Mouse (Mus musculus): ENCODE results near the gene Actr8. TPM values are rescaled to one million over a fixed set of nuclear protein-coding genes. Genes with fewer than 3 reads are reported as not detected.

Actr8 gene
- total RNA-seq (2017), result 36.7 to 66.2 TPM (median 39.9 TPM) in 3 replicates

- ATAC-seq (replicated peaks; ENCODE audit: insufficient number of reproducible peaks, low FRiP score, low TSS enrichment, poor library complexity, severe bottlenecking), result peak; percentile 66
Measured at GRCm38 (mm10) chr14:29978254-29979204, at the start of gene Actr8. Gene Actr8, plus strand, starts transcription at chr14:29978337.

GRCm38 (mm10) chr14:29928966-29929365, 49.2 kb upstream of the Actr8 start:
- ATAC-seq (replicated peaks; ENCODE audit: insufficient number of reproducible peaks, low FRiP score, low TSS enrichment, poor library complexity, severe bottlenecking), result no peak

DNA sequence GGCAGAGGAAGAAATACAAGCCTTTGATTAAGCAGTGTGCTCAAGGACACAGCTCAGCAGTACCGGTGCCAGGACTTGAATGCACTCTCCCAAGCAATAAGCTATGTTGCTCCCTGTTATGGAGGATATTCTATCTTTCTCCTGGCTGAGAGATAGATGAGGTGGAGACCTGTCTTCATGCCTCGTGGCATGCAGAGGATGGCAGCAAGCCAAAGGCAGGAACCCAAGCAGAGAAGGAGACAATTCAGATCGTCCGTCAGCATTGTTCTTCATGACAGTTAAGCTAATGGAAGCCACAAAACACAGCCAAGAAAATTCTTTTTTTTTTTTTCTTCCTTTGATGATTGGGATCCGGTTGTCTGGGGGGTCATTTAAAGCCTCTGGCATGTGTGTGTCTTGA, 42.6 kb upstream of the Actr8 start:
- no peak for ATAC-seq (replicated peaks; ENCODE audit: insufficient number of reproducible peaks, low FRiP score, low TSS enrichment, poor library complexity, severe bottlenecking)

GRCm38 (mm10) chr14:29937466-29937865, 40.7 kb upstream of the Actr8 start:
- no peak for ATAC-seq (replicated peaks; ENCODE audit: insufficient number of reproducible peaks, low FRiP score, low TSS enrichment, poor library complexity, severe bottlenecking)

- no peak for ATAC-seq (replicated peaks; ENCODE audit: insufficient number of reproducible peaks, low FRiP score, low TSS enrichment, poor library complexity, severe bottlenecking)
Measured at GRCm38 (mm10) chr14:29939600-29940312, 38.4 kb upstream of the Actr8 start.

- ATAC-seq (replicated peaks; ENCODE audit: insufficient number of reproducible peaks, low FRiP score, low TSS enrichment, poor library complexity, severe bottlenecking), result no peak
Measured at GRCm38 (mm10) chr14:29940313-29940812, 37.8 kb upstream of the Actr8 start.

DNA sequence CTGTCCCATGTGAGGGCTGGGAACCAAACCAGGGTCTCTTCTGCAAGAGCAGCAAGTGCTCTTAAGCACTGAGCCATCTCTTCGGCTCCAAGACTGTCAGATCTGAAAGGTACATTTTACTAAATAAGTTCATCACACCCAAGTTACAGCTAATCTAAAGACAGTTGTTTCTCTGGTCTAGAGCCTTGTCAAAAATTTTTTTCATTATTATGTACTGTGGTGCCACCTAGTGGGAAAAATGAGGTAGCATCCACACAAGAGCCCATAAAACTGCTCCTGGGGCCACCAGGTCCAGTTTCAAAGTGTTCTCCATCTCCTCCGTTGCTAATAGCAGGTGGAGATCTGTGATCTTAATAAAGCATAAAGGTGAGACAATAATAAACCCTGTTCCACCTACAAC, 37.3 kb upstream of the Actr8 start:
- ATAC-seq (replicated peaks; ENCODE audit: insufficient number of reproducible peaks, low FRiP score, low TSS enrichment, poor library complexity, severe bottlenecking), result 0 out of 2 replicates have a peak, but pooled peaks have one; percentile 53

- no peak for ATAC-seq (replicated peaks; ENCODE audit: insufficient number of reproducible peaks, low FRiP score, low TSS enrichment, poor library complexity, severe bottlenecking)
Measured at GRCm38 (mm10) chr14:29946761-29947309, 31.3 kb upstream of the Actr8 start.

GRCm38 (mm10) chr14:29950805-29951204, 27.3 kb upstream of the Actr8 start:
- peak; percentile 95 for ATAC-seq (replicated peaks; ENCODE audit: insufficient number of reproducible peaks, low FRiP score, low TSS enrichment, poor library complexity, severe bottlenecking)

- ATAC-seq (replicated peaks; ENCODE audit: insufficient number of reproducible peaks, low FRiP score, low TSS enrichment, poor library complexity, severe bottlenecking), result 0 out of 2 replicates have a peak, but pooled peaks have one; percentile 13
Measured at GRCm38 (mm10) chr14:29957393-29957792, 20.7 kb upstream of the Actr8 start.

GRCm38 (mm10) chr14:29967611-29968010, 10.5 kb upstream of the Actr8 start:
- no peak for ATAC-seq (replicated peaks; ENCODE audit: insufficient number of reproducible peaks, low FRiP score, low TSS enrichment, poor library complexity, severe bottlenecking)

GRCm38 (mm10) chr14:29968075-29968821, 9.9 kb upstream of the Actr8 start, which contains the start of gene Selenok:
Gene Selenok, plus strand, starts transcription at chr14:29968308.
- peak; percentile 99 for ATAC-seq (replicated peaks; ENCODE audit: insufficient number of reproducible peaks, low FRiP score, low TSS enrichment, poor library complexity, severe bottlenecking)

DNA sequence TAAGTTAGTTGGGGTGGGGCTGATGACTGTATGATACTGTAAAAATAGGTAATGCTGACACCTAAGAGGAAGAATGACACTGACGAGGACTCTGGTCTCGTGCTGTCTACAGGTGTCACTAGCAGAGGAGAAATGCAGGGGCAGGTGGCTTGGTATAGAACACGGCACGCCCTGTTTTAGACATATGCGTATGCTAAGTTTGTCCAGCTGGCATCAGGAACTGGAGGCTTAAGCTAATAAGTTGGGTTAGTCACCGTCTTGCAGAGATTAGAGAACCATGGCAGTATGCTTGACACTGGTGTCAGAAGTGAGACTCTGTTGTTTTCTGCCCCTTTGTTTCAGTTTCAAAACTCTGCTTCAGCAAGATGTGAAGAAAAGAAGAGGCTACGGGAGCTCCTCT, 6.7 kb upstream of the Actr8 start:
- no peak for ATAC-seq (replicated peaks; ENCODE audit: insufficient number of reproducible peaks, low FRiP score, low TSS enrichment, poor library complexity, severe bottlenecking)

DNA sequence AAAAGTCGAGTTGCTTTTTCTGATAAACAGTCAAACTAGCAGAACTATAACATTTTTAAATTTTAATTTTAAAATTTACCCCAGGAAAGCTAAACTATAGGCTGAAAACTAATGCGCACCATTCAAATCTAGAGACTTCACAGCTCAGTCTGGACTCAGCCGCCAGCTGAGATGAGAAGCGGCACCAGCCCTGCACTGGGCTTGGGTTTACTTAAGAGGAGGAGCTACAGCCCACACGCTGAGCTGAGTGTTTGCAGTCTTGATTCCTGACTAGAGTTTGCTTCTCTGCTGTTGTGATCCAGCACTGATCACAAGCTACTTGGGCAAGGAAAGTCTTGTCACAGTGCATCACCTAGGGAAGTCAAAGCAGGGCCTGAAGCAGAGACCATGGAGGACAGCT, 6.1 kb upstream of the Actr8 start:
- no peak for ATAC-seq (replicated peaks; ENCODE audit: insufficient number of reproducible peaks, low FRiP score, low TSS enrichment, poor library complexity, severe bottlenecking)

GRCm38 (mm10) chr14:29976927-29977326, 1.2 kb upstream of the Actr8 start:
- ATAC-seq (replicated peaks; ENCODE audit: insufficient number of reproducible peaks, low FRiP score, low TSS enrichment, poor library complexity, severe bottlenecking), result no peak

DNA sequence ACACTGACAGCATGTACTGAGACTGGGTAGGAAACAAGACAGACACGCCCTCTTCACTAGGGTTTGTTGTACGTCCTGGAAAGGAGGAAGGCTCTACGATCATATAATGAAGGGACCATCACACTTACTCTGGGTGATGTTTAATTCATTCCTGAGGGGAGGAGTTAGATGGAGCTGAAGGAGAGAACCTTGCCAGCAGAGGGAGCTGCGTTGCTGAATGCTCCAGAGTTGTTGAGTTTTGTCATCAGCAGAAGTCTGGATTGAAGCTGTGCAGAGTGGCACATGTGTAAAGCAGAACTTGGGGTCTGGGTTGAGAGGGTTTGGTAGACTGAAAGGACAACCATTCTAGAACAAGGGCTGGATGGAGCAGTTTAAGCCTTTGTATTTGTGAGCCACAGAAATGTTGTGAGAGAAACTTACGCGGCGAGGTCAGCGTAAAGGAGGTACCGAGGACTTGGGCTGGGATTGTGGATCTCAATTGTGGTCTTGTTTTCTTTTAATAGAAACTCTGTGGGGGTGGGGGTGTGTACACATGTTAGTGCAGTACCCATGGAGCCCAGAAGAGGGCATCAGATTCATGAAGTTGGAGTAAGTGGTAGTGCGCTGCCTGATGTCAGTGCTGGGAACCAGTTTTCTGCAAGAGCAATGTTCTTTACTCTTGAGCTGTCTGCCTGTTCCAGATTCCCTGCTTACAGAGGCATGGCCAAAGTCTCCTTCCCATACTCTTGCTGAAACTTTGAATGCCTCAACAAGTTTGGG, 2.5 kb downstream of the Actr8 start:
- no peak for ATAC-seq (replicated peaks; ENCODE audit: insufficient number of reproducible peaks, low FRiP score, low TSS enrichment, poor library complexity, severe bottlenecking)

GRCm38 (mm10) chr14:29986096-29986495, 8.0 kb downstream of the Actr8 start:
- no peak for ATAC-seq (replicated peaks; ENCODE audit: insufficient number of reproducible peaks, low FRiP score, low TSS enrichment, poor library complexity, severe bottlenecking)

GRCm38 (mm10) chr14:29987276-29987675, 9.1 kb downstream of the Actr8 start:
- no peak for ATAC-seq (replicated peaks; ENCODE audit: insufficient number of reproducible peaks, low FRiP score, low TSS enrichment, poor library complexity, severe bottlenecking)
